Mouse (Mus musculus) C2C12 (cell line): ENCODE results near the gene Gm42420. TPM values are rescaled to one million over a fixed set of nuclear protein-coding genes. Genes with fewer than 3 reads are reported as not detected.

Experiments used
- H3K27me3 ChIP-seq: one replicate; pipeline ENCODE4 v1.6.1; 2011; ENCODE audit not compliant: control insufficient read depth, insufficient read depth, insufficient read length
- H3K36me3 ChIP-seq: one replicate; pipeline ENCODE4 v1.6.1; 2011; ENCODE audit not compliant: control insufficient read depth, insufficient read depth
- H3K4me3 ChIP-seq: one replicate; pipeline ENCODE4 v1.5.1; 2011; ENCODE audit warnings: mild to moderate bottlenecking, control low read depth; ENCODE audit not compliant: poor library complexity, insufficient read depth, severe bottlenecking
- H3K79me2 ChIP-seq: one replicate; pipeline ENCODE4 v1.6.1; 2011; ENCODE audit not compliant: control insufficient read depth, insufficient read depth
- H3K79me3 ChIP-seq: one replicate; pipeline ENCODE4 v1.6.1; 2011; ENCODE audit warnings: low read depth, control low read depth
- H3ac ChIP-seq: one replicate; pipeline ENCODE3; 2011; ENCODE audit warnings: low read depth; ENCODE audit not compliant: control insufficient read depth, insufficient read length
- CEBPB ChIP-seq: IDR thresholded peaks from one replicate; pipeline ENCODE4 v1.6.1; 2011; ENCODE audit warnings: low read depth, mild to moderate bottlenecking, control low read depth, moderate library complexity
- CTCF ChIP-seq: IDR thresholded peaks from one replicate; pipeline ENCODE4 v1.5.1; 2011; ENCODE audit not compliant: control insufficient read depth, insufficient read depth, insufficient read length
- FOSL1 ChIP-seq: IDR thresholded peaks from one replicate; pipeline ENCODE4 v1.8.0; 2011; ENCODE audit warnings: mild to moderate bottlenecking, low read length; ENCODE audit not compliant: poor library complexity, insufficient read depth, severe bottlenecking
- MAX ChIP-seq: IDR thresholded peaks from one replicate; pipeline ENCODE4 v1.6.1; 2011; ENCODE audit warnings: mild to moderate bottlenecking, control low read depth
- MYOD1 ChIP-seq: IDR thresholded peaks from one replicate; pipeline ENCODE4 v1.6.1; 2011; ENCODE audit warnings: low read depth; ENCODE audit not compliant: control insufficient read depth, insufficient read length
- MYOG ChIP-seq: IDR thresholded peaks from one replicate; pipeline ENCODE4 v1.6.1; 2011; ENCODE audit not compliant: control insufficient read depth, insufficient read length; ENCODE audit errors: extremely low read depth
- USF1 ChIP-seq: IDR thresholded peaks from one replicate; pipeline ENCODE4 v1.6.1; 2011; ENCODE audit warnings: low read depth, mild to moderate bottlenecking, control low read depth, moderate library complexity
- polyA plus RNA-seq: library from polyadenylated mRNA; unstranded; fragments of >200 nt; fragmentation: generic; extraction: Trizol; gene quantifications from one replicate; pipeline ENCODE4 v1.2.1, GENCODE M21; 2012; ENCODE audit warnings: missing spikeins

Gm42420 gene
- polyA plus RNA-seq, 1 experiment = not detected

- Histone ChIP-seq H3K4me3 (no peak overlapping the region), H3K36me3 (peaks cover 8% of the 10 kb centered on the region), H3K79me3 (no peaks in the 10 kb centered on the region), H3K27me3 (no peaks in the 10 kb centered on the region), H3ac (no peak overlapping the region), H3K79me2 (no peaks in the 10 kb centered on the region)
- TF ChIP-seq CTCF = no peak
- TF ChIP-seq MAX = no peak
- TF ChIP-seq FOSL1 = no peak
- no peak for TF ChIP-seq CEBPB
- no peak for TF ChIP-seq MYOG
- TF ChIP-seq MYOD1 = no peak
- no peak for TF ChIP-seq USF1
These were observed 6.0 kb upstream of the Gm42420 start for GRCm38 (mm10) chr6:39579552-39579951.

DNA sequence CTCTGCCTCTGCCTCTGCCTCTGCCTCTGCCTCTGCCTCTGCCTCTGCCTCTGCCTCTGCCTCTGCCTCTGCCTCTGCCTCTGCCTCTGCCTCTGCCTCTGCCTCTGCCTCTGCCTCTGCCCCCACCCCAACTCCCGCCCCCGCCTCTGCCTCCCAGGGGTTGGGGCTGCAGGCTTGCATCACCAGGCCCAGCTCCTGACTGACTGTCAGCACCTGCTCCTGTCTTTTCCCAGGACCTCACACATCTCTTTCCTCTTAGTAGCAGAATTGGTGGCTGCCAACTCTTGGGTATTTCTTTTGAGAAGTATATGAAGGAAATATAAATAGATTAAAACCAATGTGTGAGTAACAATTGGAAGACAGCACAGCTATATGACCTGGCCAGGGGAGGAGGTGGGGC is 5.0 kb upstream of the Gm42420 start:
- peaks cover 8% of the 10 kb centered on the region for H3K36me3 ChIP-seq
- H3K79me2 ChIP-seq = no peaks in the 10 kb centered on the region
- no peaks in the 10 kb centered on the region for H3K79me3 ChIP-seq
- H3K27me3 ChIP-seq = no peaks in the 10 kb centered on the region
- TF ChIP-seq FOSL1 (no peak), CTCF (no peak), MYOG (no peak), MYOD1 (no peak), CEBPB (no peak), MAX (no peak), USF1 (no peak)
- no peak overlapping the region for H3K4me3 ChIP-seq
- no peak overlapping the region for H3ac ChIP-seq

- H3K27me3 ChIP-seq = no peaks in the 10 kb centered on the region
- no peaks in the 10 kb centered on the region for H3K79me2 ChIP-seq
- no peak overlapping the region for H3K4me3 ChIP-seq
- H3K79me3 ChIP-seq = no peaks in the 10 kb centered on the region
- TF ChIP-seq USF1 (no peak), FOSL1 (no peak), CEBPB (no peak), MYOG (no peak), MAX (no peak), MYOD1 (no peak), CTCF (no peak)
- peaks cover 8% of the 10 kb centered on the region for H3K36me3 ChIP-seq
- H3ac ChIP-seq = no peak overlapping the region
These were observed 4.3 kb upstream of the Gm42420 start for GRCm38 (mm10) chr6:39581087-39581784.

GRCm38 (mm10) chr6:39591481-39591880 is 5.9 kb downstream of the Gm42420 start:
- H3K79me3 ChIP-seq = peaks cover 14% of the 10 kb centered on the region
- H3K79me2 ChIP-seq = peaks cover 29% of the 10 kb centered on the region
- no peak overlapping the region for H3ac ChIP-seq
- peaks cover 17% of the 10 kb centered on the region for H3K36me3 ChIP-seq
- no peak for TF ChIP-seq USF1
- no peak for TF ChIP-seq MYOG
- TF ChIP-seq CEBPB = no peak
- TF ChIP-seq MYOD1 = no peak
- TF ChIP-seq FOSL1 = no peak
- TF ChIP-seq MAX = no peak
- no peak overlapping the region for H3K4me3 ChIP-seq
- no peaks in the 10 kb centered on the region for H3K27me3 ChIP-seq

- peak within 1 kb of the TSS; percentile 68 for H3K4me3 ChIP-seq
- no peaks in the 10 kb centered on the region for H3K27me3 ChIP-seq
- H3K79me3 ChIP-seq = peaks cover 14% of the 10 kb centered on the region
- H3K79me2 ChIP-seq = peaks cover 29% of the 10 kb centered on the region
- TF ChIP-seq MYOD1 = no peak
- peak; percentile 50 for TF ChIP-seq MAX
- TF ChIP-seq FOSL1 = no peak
- no peak for TF ChIP-seq CEBPB
- no peak for TF ChIP-seq CTCF
- TF ChIP-seq USF1 = no peak
- no peak for TF ChIP-seq MYOG
- peak within 1 kb of the TSS; percentile 91 for H3ac ChIP-seq
- H3K36me3 ChIP-seq = peaks cover 28% of the 10 kb centered on the region
These were observed 7.1 kb downstream of the Gm42420 start, which contains the start of gene Ndufb2 for GRCm38 (mm10) chr6:39592401-39593214. TSS of gene Ndufb2 (plus strand) at chr6:39592574.

- H3ac ChIP-seq = no peak overlapping the region
- no peaks in the 10 kb centered on the region for H3K27me3 ChIP-seq
- no peaks in the 10 kb centered on the region for H3K79me2 ChIP-seq
- H3K4me3 ChIP-seq = no peak overlapping the region
- TF ChIP-seq CEBPB = no peak
- TF ChIP-seq CTCF = no peak
- TF ChIP-seq USF1 = no peak
- no peak for TF ChIP-seq MYOD1
- no peak for TF ChIP-seq MYOG
- no peak for TF ChIP-seq MAX
- no peak for TF ChIP-seq FOSL1
- H3K36me3 ChIP-seq = peaks cover 57% of the 10 kb centered on the region
- H3K79me3 ChIP-seq = no peaks in the 10 kb centered on the region
These were observed 15.3 kb downstream of the Gm42420 start for GRCm38 (mm10) chr6:39600851-39601250.
